Mouse (Mus musculus) thymus, postnatal 36 days (tissue): Measurements from ENCODE around the gene Dab2ip.
A peak's percentile ranks its signal among the peaks of the same experiment; 100 is the strongest.

Experiments used
- DNase-seq, 2 experiments: peaks; one replicate each; pipeline ENCODE4 v3.0.0; 2022; ENCODE audit warnings: mixed read lengths in 2 of 2

The Dab2ip gene

DNA sequence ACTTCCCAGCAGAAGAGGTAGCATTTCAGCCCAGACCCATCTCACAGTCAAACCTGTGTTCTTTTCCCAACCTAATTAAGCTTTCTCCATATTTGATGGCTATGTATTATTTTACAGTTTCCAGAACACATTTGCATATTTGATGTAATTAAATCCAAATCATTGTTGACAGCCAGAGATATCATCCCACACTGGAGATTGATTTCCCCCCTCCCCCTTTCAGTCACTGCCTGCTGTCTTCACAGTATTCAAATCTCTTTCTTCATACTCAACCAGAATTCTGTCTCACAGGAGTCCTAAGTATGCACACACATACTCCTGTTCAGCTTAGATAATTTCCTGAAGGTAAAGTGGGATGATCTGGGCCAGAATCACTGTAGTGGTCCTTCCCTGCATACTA, 202.8 kb downstream of the Dab2ip start:
- no peak for DNase-seq

- peak; percentile 12 to 29 for DNase-seq
Observed at GRCm38 (mm10) chr2:35761458-35761857, 203.4 kb downstream of the Dab2ip start.

DNA sequence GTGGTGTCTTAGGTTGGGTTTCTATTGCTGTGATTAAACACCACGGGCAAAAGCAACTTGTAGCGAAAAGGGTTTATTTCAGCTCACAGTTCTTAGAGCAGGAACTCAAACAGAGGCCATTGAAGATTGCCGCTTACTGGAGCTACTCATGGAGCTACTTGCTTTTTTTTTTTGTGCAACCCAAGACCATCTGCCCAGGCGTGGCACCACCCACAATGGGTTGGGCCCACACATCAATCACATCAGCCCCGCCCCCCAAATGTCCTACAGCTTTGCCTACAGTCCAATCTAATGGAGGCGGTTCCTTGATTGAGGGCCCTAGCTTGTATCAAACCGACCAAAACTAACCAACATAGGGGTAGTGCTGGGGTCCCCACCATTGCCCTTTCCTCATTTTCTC, 205.8 kb downstream of the Dab2ip start:
- DNase-seq: no peak

- no peak for DNase-seq
Observed at GRCm38 (mm10) chr2:35764328-35764727, 206.3 kb downstream of the Dab2ip start.

DNA sequence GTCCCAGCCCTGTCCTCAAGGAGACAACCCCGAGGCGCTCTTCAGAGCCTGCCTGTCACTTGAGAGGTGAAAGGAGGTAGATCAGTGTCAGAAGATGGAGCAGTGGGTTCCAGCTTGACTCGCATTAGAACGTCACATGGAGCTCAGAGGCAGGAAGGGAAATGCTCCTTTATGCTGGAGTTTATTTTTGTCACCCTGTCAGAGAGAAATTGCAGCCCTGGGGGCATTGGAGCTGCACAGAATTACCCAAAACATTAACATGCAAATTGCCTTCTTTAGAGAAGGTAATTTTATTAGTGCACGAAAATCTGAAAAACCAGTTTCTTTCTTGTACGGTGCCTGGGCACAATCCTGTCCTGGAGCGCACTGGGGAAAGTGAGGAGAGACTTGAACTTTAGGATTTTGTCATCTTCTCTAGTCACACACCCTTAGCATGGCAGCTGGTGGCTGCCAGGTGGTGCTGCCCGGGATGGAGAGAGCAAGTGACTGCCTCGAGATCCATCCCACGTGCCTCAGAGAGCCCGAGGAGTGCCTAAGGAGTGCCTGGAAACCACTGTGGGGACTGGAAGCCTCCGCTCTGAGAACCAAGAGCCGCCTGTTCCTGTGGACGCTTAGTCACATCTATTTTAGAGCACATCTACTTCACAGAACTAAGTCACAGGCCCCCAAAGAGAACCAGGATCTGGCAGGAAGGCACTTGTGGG, 209.9 kb downstream of the Dab2ip start:
- no peak for DNase-seq

DNA sequence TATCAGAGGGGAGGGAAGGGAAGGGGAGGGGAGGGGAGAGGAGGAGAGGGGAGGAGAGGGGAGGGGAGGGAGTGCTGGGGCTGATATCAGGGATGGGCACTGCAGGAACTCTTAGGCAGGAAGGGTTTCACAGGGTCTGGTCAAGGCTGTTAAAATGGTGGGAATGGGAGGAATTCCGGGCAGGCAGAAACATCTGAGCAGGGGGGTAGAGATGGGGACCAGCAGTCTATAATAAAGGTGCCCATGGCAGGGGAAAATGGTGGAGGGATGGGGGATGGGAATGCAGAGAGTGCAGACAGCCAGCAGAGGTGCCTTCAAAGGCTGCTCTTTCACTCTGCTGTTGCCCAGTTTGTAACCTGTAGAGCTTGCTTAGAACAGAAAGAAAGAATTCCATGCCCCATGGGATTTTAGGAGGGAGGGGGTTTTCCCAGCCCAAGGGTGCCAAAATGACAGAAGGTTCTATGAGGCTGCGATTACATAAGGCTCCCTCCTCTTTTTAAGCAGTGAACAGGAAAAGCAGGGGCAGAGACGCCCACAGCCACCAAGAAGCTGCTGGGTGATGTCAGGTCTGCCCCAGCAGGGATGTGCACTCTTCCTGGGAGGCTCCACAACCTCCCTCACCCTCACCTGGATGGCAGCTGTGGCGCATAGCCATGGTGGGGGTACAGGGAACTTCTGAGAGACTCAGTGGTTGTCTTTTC, 210.6 kb downstream of the Dab2ip start:
- no peak for DNase-seq

DNA sequence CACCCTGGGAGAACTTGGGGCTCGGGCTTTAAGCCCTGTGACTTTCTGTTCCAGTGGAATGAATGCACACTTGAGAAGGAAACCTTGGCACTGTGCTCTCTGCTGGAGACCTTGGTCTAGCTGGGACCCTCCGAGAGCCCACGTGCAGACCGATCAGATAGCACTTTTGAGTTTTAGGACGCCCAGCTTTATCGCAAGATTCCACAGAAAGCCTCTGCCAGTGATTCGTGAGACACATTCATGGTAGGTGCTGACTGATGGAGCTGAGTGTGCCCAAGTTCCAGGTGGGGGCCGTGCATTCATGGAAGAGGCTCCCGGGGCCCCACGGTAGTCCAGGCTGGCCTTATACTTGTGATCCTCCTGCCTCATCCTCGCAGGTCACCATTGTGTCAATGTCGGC, 211.3 kb downstream of the Dab2ip start:
- DNase-seq: no peak

DNA sequence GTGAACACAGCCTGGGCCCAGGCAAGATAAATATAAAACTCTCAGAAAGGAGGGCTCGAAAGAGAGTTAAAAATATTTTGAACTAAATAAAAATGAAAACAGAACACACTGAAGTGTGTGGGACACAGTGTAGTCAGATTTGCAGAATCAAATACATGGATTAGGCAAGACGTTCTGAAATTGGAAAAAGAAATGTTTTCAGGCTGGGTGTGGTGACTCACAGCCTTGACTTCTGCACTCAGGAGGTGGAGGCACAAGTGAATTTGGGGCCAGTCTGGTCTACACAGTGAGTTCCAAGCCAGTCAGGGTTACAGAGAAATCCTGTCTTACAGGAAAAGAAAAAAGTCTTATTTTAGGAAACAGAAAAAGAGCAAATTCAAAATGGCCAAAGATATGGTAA, 212.5 kb downstream of the Dab2ip start:
- no peak for DNase-seq

- DNase-seq: no peak
Observed at GRCm38 (mm10) chr2:35775651-35776055, 217.6 kb downstream of the Dab2ip start.

DNA sequence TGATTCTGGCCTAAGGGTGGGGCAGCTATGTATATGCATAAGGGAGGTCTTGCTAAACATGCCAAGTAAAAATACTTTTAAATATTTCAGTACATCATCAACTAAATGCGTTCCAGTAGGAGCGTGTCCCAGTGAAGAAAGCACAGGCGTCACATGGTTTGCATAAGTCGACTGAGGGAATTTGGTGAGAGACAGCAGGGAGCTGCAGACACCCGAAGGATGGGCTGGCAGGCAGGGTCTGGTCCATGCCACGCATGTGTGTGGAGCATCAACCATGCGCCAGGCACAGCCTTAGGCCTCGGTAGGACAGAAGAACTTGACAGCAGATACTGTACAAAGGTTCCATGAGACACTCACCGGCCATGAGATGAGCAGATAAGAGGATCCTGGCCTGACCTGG, 218.9 kb downstream of the Dab2ip start:
- no peak for DNase-seq

DNA sequence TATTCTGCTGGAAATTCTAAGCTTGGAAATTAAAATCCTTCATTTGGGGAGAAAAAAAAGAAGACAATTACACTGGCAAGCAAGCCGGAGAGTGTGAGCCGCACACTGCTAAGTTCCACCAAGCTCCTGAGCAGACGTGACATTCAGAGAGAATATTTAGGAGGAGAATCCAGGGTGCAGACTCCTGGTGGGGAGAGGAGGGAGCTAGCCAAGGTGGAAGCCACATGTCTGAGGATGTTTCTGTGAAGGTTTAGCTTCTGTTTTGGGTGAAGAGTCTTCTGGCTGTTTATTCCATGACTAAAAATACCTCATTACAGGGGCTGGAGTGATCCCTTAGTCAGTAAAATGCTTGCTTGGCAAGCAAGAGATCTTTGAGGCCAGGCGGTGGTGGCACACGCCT, 221.2 kb downstream of the Dab2ip start:
- DNase-seq: no peak
